Mouse (Mus musculus) testis, adult 2 months (tissue): ENCODE measurements at regions not wholly inside any gene's neighbourhood (a gene's known extent, or its start where the extent isn't known, plus 50 kb on each side); places are given as distances from the start of the nearest gene placed in this dataset.

Experiments used
- CTCF ChIP-seq: fragments of 200-500 bp; IDR thresholded peaks from 2 replicates; pipeline ENCODE4 v1.5.1; 2012; ENCODE audit warnings: low read depth, mild to moderate bottlenecking, inconsistent platforms, low read length, moderate library complexity; ENCODE audit not compliant: control insufficient read depth, insufficient read depth, insufficient replicate concordance
- POLR2A ChIP-seq: fragments of 200-500 bp; IDR thresholded peaks from 2 replicates; pipeline ENCODE4 v1.6.1; 2012; ENCODE audit warnings: low read depth, mild to moderate bottlenecking, inconsistent platforms, low read length, moderate library complexity; ENCODE audit not compliant: control insufficient read depth

- TF ChIP-seq POLR2A (no peak), CTCF (no peak)
These were observed 83.1 kb upstream of the Enpep start for GRCm38 (mm10) chr3:129415656-129416055.
